Mouse (Mus musculus) erythroblast, embryonic 14.5 days (primary cell): ENCODE results near the gene Epb41l4b.

Experiments
- GATA1 ChIP-seq: IDR thresholded peaks from 2 replicates; pipeline ENCODE4 v1.6.1; 2012; ENCODE audit warnings: low read length, inconsistent platforms, mixed read lengths
- TAL1 ChIP-seq: IDR thresholded peaks from 3 replicates; pipeline ENCODE4 v1.6.1; 2012; ENCODE audit warnings: low read length, inconsistent platforms, mixed read lengths

- no peak for TF ChIP-seq TAL1
- TF ChIP-seq GATA1, result no peak
Observed at GRCm38 (mm10) chr4:57175329-57175728, 32.1 kb upstream of the Epb41l4b start.
